Mouse (Mus musculus) limb, embryonic 14.5 days (tissue): ENCODE data around the gene 4933411K16Rik. TPM values are rescaled to one million over a fixed set of nuclear protein-coding genes. Genes with fewer than 3 reads are reported as not detected.
"Not testable (repeated sequence)": the region's sequence is repeated elsewhere in the genome, so short reads cannot be mapped to it uniquely, and the experiment has no call there.

Experiments
- ATAC-seq: fragments of 200-750 bp; cut with Nextera tagmentation; 2 replicates; pipeline ENCODE4 v1.8.0; 2017; ENCODE audit warnings: low read depth, moderate number of reproducible peaks, moderate TSS enrichment; ENCODE audit not compliant: low FRiP score
- DNase-seq: peaks from one replicate; pipeline ENCODE4 v3.0.0-alpha.2; 2015; ENCODE audit warnings: low spot score
- H3K27ac ChIP-seq: fragments of 300-500 bp; sonication (generic); replicated peaks from 2 replicates; pipeline ENCODE4 v1.5.1; 2014; ENCODE audit warnings: low read depth, mild to moderate bottlenecking, low read length, moderate library complexity, mixed read lengths
- H3K27me3 ChIP-seq: fragments of 300-500 bp; sonication (generic); 2 replicates; pipeline ENCODE4 v1.6.1; 2014; ENCODE audit warnings: low read length, mixed read lengths; ENCODE audit not compliant: control insufficient read depth, insufficient read depth
- H3K36me3 ChIP-seq: fragments of 300-500 bp; sonication (generic); 2 replicates; pipeline ENCODE4 v1.6.1; 2014; ENCODE audit warnings: mild to moderate bottlenecking, low read length, moderate library complexity, mixed read lengths; ENCODE audit not compliant: control insufficient read depth, insufficient read depth
- H3K4me1 ChIP-seq: fragments of 300-500 bp; sonication (generic); 2 replicates; pipeline ENCODE4 v1.6.1; 2014; ENCODE audit warnings: antibody characterized with exemption, low read length, mixed read lengths; ENCODE audit not compliant: control insufficient read depth, insufficient read depth
- H3K4me2 ChIP-seq: fragments of 300-500 bp; sonication (generic); replicated peaks from 2 replicates; pipeline ENCODE4 v1.6.1; 2014; ENCODE audit warnings: low read depth, mild to moderate bottlenecking, low read length, moderate library complexity; ENCODE audit not compliant: severe bottlenecking
- H3K4me3 ChIP-seq: fragments of 300-500 bp; sonication (generic); replicated peaks from 2 replicates; pipeline ENCODE4 v1.5.1; 2014; ENCODE audit warnings: low read length
- H3K9ac ChIP-seq: fragments of 300-500 bp; sonication (generic); 2 replicates; pipeline ENCODE4 v1.6.1; 2014; ENCODE audit warnings: mild to moderate bottlenecking, low read depth, low read length, moderate library complexity; ENCODE audit not compliant: severe bottlenecking
- H3K9me3 ChIP-seq: fragments of 300-500 bp; sonication (generic); 2 replicates; pipeline ENCODE4 v1.6.1; 2016; ENCODE audit warnings: low read length; ENCODE audit not compliant: control insufficient read depth
- POLR2A ChIP-seq: fragments of 200-500 bp; IDR thresholded peaks from 2 replicates; pipeline ENCODE4 v1.8.0; 2012; ENCODE audit warnings: inconsistent platforms, mild to moderate bottlenecking, moderate library complexity, borderline replicate concordance; ENCODE audit not compliant: insufficient read depth, insufficient read length; ENCODE audit errors: extremely low read depth
- whole genome bisulfite sequencing: fragments of 180-500 bp; shearing (Covaris S2); extraction: QIAGEN DNeasy Blood & Tissue Kit; methylation state at CpG from one replicate; pipeline ENCODE4 v1.1.7; 2014; 5-methylcytosine and 5-hydroxymethylcytosine counted together
- polyA plus RNA-seq, 2 experiments: library from polyadenylated mRNA; depleted of rRNA in 1 of 2; stranded (reverse) in 1 of 2; unstranded in 1 of 2; fragments of >200 nt; fragmentation: Nextera tagmentation in 1 of 2; extraction: Ambion mirVana in 1 of 2; gene quantifications; 2 replicates each; pipeline versions ENCODE4 v1.2.1 to v1.2.3; 2012 to 2014

The 4933411K16Rik gene
- polyA plus RNA-seq, 2 experiments: 0.34 TPM; not detected in 1

DNA sequence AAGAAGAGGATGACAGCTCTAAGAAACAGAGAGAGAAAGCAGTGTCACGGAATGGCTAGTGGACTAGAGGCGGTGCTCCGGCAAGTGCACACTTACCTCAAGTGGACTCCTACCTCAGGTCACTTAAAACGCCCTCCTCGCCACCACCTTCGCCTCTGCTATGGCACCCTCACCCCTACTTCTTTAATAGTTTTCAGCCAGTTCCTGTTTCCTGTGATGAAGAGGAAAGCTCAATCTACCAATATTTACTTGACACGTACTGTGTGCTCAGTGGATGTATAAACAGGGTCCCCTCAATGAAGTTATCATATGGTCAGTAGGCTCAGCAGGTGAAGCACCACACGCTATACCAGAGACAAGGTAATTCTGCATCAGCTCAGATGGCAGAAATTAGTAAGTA, 26.5 kb downstream of the 4933411K16Rik start:
- 92% methylated on average over 8 of the region's 8 CpGs for WGBS
- Histone ChIP-seq H3K4me2 (no peak overlapping the region), H3K9ac (no peak overlapping the region), H3K4me1 (no peaks in the 10 kb centered on the region), H3K27ac (no peak overlapping the region), H3K9me3 (no peaks in the 10 kb centered on the region), H3K36me3 (peaks cover 14% of the 10 kb centered on the region; the same call in 1 of the 2 replicates), H3K4me3 (no peak overlapping the region), H3K27me3 (no peaks in the 10 kb centered on the region)
- no peak for TF ChIP-seq POLR2A
- no peak for DNase-seq
- ATAC-seq: no peak

- Histone ChIP-seq H3K9ac (no peak overlapping the region), H3K4me2 (no peak overlapping the region), H3K4me3 (no peak overlapping the region), H3K9me3 (no peaks in the 10 kb centered on the region), H3K27ac (no peak overlapping the region), H3K27me3 (no peaks in the 10 kb centered on the region), H3K4me1 (no peaks in the 10 kb centered on the region), H3K36me3 (peaks cover 14% of the 10 kb centered on the region; the same call in 1 of the 2 replicates)
- 94% methylated on average over 12 of the region's 12 CpGs for WGBS
- TF ChIP-seq POLR2A: no peak
- DNase-seq: no peak
- no peak for ATAC-seq
Observed at GRCm38 (mm10) chr19:42079006-42079405, 27.0 kb downstream of the 4933411K16Rik start.

DNA sequence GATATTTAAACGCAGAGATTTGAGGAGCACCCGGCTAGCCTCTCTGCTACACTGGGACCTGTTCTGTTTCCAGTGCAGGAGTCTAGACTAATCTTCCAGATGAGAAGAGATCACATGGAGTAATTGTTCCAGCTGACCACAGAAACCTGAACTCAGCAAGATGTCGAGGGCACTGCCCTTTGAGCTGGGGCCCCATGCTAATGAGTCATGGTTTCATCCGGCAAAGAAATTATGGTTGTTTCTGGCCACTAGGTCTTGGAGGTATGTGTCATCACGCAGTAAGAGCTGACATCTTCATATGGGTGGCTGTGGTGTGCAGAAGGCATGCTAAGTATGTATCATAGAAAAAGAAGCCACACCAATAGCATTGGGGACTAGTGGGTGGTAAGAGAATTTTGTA, 27.9 kb downstream of the 4933411K16Rik start:
- no peak for ATAC-seq
- peaks cover 12% of the 10 kb centered on the region; the same call in 1 of the 2 replicates for H3K36me3 ChIP-seq
- H3K4me1 ChIP-seq: no peaks in the 10 kb centered on the region
- no peak overlapping the region for H3K9ac ChIP-seq
- H3K4me2 ChIP-seq: no peak overlapping the region
- H3K27me3 ChIP-seq: no peaks in the 10 kb centered on the region
- no peak for TF ChIP-seq POLR2A
- no peak overlapping the region for H3K4me3 ChIP-seq
- no peak for DNase-seq
- 79% methylated on average over 5 of the region's 5 CpGs for WGBS
- H3K27ac ChIP-seq: no peak overlapping the region
- no peaks in the 10 kb centered on the region for H3K9me3 ChIP-seq

DNA sequence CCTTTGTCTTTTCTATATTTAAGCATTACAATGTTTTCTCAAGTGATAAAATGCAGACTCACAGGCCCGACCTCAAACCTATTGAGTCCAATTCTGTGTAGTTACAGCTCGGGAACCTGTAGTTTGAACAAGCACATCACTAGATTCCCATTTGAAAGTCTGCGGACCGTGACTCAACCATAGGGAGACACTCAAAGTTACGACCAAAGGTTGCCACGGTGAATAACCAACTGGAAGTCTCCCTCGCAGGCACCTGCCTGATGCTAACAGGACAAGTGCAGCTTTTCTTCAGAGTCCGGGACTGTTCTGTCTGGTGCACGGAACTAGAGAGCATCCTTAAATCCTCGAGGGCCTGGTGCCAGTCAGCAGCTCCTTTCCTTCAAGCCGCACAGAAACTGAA, 28.4 kb downstream of the 4933411K16Rik start:
- 82% methylated on average over 11 of the region's 11 CpGs for WGBS
- DNase-seq (no peak), ATAC-seq (no peak)
- Histone ChIP-seq H3K4me3 (no peak overlapping the region), H3K4me2 (no peak overlapping the region), H3K27ac (no peak overlapping the region), H3K4me1 (peaks cover 1% of the 10 kb centered on the region; the same call in 1 of the 2 replicates), H3K27me3 (no peaks in the 10 kb centered on the region), H3K36me3 (peaks cover 7% of the 10 kb centered on the region; the same call in 1 of the 2 replicates), H3K9me3 (no peaks in the 10 kb centered on the region), H3K9ac (no peak overlapping the region)
- no peak for TF ChIP-seq POLR2A

DNA sequence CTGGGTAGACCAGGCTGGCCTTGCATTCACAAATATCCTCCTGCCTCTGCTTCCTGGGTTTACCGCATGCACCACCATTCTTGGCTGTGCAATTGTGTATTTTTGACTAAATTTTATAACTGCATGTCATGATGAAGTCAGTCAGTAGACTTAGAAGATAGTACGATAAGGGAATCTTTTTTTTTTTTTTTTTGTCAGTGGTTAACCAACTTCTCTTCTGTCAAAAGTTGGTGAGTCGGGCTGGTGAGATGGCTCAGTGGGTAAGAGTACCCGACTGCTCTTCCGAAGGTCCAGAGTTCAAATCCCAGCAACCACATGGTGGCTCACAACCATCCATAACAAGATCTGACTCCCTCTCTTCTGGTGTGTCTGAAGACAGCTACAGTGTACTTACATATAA, 29.6 kb downstream of the 4933411K16Rik start:
- not testable (repeated sequence) for H3K27ac ChIP-seq, H3K36me3 ChIP-seq, H3K4me1 ChIP-seq, H3K4me3 ChIP-seq, H3K9ac ChIP-seq, DNase-seq, ATAC-seq, H3K9me3 ChIP-seq, H3K4me2 ChIP-seq, H3K27me3 ChIP-seq
- WGBS: 91% methylated on average over 5 of the region's 5 CpGs

GRCm38 (mm10) chr19:42085690-42086089, 33.6 kb downstream of the 4933411K16Rik start:
- no peak for ATAC-seq
- H3K4me3 ChIP-seq: peak overlapping the region; percentile 66
- no peak for DNase-seq
- no peaks in the 10 kb centered on the region for H3K9me3 ChIP-seq
- H3K36me3 ChIP-seq: no peaks in the 10 kb centered on the region
- TF ChIP-seq POLR2A: no peak
- peak overlapping the region; percentile 69 for H3K9ac ChIP-seq
- H3K4me2 ChIP-seq: peak overlapping the region; percentile 88
- H3K4me1 ChIP-seq: peaks cover 11% of the 10 kb centered on the region
- H3K27me3 ChIP-seq: no peaks in the 10 kb centered on the region
- WGBS: 9% methylated on average over 10 of the region's 10 CpGs
- H3K27ac ChIP-seq: no peak overlapping the region; the same call in 1 of the 2 replicates
